Mouse (Mus musculus): ENCODE results near the gene Kansl2. TPM values are rescaled to one million over a fixed set of nuclear protein-coding genes. Genes with fewer than 3 reads are reported as not detected.

The Kansl2 gene
- polyA plus RNA-seq, 1 experiment from 2014 or later = 90.6 TPM

DNA sequence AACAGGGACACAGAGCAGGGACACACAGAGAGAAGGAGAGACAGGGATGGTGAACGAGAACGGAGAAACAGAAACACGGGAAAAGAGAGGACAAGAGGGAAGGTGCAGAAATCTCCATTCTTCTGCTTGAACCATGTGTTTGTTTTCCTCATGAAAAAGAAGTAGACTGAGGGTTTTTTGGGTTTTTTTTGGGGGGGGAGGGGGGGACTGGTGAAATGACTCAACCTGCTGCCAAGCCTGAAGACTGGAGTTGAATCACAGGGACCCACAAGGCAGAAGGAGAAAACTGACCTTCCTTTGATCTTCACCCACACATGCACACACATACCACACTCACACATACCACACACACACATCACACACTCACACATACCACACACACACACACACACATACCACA is 30.7 kb downstream of the Kansl2 start:
- Histone ChIP-seq H3K27me3 (ENCODE audit: control insufficient read depth, insufficient read depth, low read length) (no peaks in the 10 kb centered on the region), H3K4me2 (replicated peaks; ENCODE audit: low read depth, low read length) (no peak overlapping the region), H3K4me1 (ENCODE audit: control insufficient read depth, insufficient read depth, low read length) (no peaks in the 10 kb centered on the region), H3K4me3 (ENCODE audit: low read depth, low read length) (no peak overlapping the region), H3K9ac (replicated peaks; ENCODE audit: low read depth, low read length) (no peak overlapping the region), H3K9me3 (ENCODE audit: control insufficient read depth, low read depth, low read length) (no peaks in the 10 kb centered on the region), H3K27ac (ENCODE audit: low read length) (no peak overlapping the region), H3K36me3 (ENCODE audit: control insufficient read depth, insufficient read depth, low read length) (no peaks in the 10 kb centered on the region)
- WGBS = 73% methylated on average over 3 of the region's 3 CpGs
- ATAC-seq (ENCODE audit: insufficient number of reproducible peaks, insufficient read depth, low FRiP score, low read depth) = no peak

DNA sequence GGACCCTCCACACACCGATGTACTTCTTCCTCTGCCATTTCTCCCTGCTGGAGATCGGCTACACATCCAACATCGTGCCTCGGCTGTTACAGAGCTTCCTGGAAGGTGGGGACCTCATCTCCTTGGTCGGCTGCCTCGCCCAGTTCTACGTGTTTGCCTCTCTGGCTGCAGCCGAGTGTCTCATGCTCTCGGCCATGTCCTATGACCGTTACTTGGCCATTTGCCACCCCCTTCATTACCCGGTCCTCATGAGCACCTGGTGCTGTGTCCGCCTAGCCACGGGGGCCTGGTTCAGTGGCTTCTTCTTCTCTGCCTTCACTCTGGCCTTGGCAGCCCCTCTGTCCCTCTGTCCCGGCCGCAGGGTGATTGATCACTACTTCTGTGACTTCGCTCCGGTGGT is 36.4 kb downstream of the Kansl2 start:
- Histone ChIP-seq H3K9ac (replicated peaks; ENCODE audit: low read depth, low read length) (no peak overlapping the region), H3K27me3 (ENCODE audit: control insufficient read depth, insufficient read depth, low read length) (no peaks in the 10 kb centered on the region), H3K27ac (ENCODE audit: low read length) (no peak overlapping the region), H3K4me1 (ENCODE audit: control insufficient read depth, insufficient read depth, low read length) (no peaks in the 10 kb centered on the region), H3K4me3 (ENCODE audit: low read depth, low read length) (no peak overlapping the region), H3K4me2 (replicated peaks; ENCODE audit: low read depth, low read length) (no peak overlapping the region), H3K9me3 (ENCODE audit: control insufficient read depth, low read depth, low read length) (no peaks in the 10 kb centered on the region), H3K36me3 (ENCODE audit: control insufficient read depth, insufficient read depth, low read length) (no peaks in the 10 kb centered on the region)
- no peak for ATAC-seq (ENCODE audit: insufficient number of reproducible peaks, insufficient read depth, low FRiP score, low read depth)
- 83% methylated on average over 17 of the region's 17 CpGs for WGBS

DNA sequence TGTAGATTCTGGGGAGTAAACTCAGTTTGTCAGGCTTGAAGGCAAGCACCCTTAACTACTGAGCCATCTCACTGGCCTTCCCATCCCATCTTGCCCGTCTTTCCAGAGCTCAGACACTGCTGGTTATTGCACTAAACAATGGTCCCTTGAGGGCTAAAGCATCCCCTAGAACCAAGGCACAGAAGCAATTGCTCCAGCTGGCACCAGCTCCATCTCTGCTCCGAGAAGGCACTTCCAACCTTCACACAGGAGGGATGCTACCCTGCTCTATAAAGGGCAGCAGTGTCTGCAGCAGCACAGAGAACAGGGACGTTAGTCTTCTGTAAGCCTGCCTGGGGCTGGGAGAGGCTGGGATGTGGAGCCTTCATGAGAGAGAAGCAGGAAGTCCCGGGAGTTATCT is 42.0 kb downstream of the Kansl2 start, which contains the start of gene Olfr279:
Gene Olfr279, plus strand, starts transcription at position 301 of the 400 bp plus-strand sequence.
- H3K9me3 ChIP-seq (ENCODE audit: control insufficient read depth, low read depth, low read length) = no peaks in the 10 kb centered on the region
- no peak for ATAC-seq (ENCODE audit: insufficient number of reproducible peaks, insufficient read depth, low FRiP score, low read depth)
- no peak within 1 kb of the TSS for H3K27ac ChIP-seq (ENCODE audit: low read length)
- WGBS = 60% methylated on average over 4 of the region's 4 CpGs
- no peaks in the 10 kb centered on the region for H3K27me3 ChIP-seq (ENCODE audit: control insufficient read depth, insufficient read depth, low read length)
- H3K4me1 ChIP-seq (ENCODE audit: control insufficient read depth, insufficient read depth, low read length) = no peaks in the 10 kb centered on the region
- no peak within 1 kb of the TSS for H3K4me3 ChIP-seq (ENCODE audit: low read depth, low read length)
- no peak within 1 kb of the TSS for H3K9ac ChIP-seq (replicated peaks; ENCODE audit: low read depth, low read length)
- H3K4me2 ChIP-seq (replicated peaks; ENCODE audit: low read depth, low read length) = no peak within 1 kb of the TSS
- no peaks in the 10 kb centered on the region for H3K36me3 ChIP-seq (ENCODE audit: control insufficient read depth, insufficient read depth, low read length)

DNA sequence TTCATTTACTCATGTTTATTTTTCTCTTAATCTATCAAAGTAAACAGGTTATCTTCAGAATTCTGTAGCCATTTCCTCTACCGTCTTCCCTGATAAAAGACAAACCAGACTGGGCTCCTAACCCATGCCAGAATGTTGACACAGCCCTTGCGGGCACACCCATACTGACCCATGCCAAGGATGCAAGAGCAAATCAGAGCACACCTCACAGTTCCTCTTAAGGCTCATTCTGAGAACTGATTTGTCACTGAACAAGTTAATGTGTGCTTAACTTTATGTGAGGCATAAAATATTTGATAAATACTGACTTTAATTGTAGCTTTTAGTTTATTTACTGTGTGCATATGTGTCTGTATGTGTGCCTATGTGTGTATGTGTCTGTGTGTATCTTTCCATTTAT is 42.7 kb downstream of the Kansl2 start:
- Histone ChIP-seq H3K4me2 (replicated peaks; ENCODE audit: low read depth, low read length) (no peak overlapping the region), H3K9me3 (ENCODE audit: control insufficient read depth, low read depth, low read length) (no peaks in the 10 kb centered on the region), H3K4me1 (ENCODE audit: control insufficient read depth, insufficient read depth, low read length) (no peaks in the 10 kb centered on the region), H3K4me3 (ENCODE audit: low read depth, low read length) (no peak overlapping the region), H3K9ac (replicated peaks; ENCODE audit: low read depth, low read length) (no peak overlapping the region), H3K27ac (ENCODE audit: low read length) (no peak overlapping the region), H3K36me3 (ENCODE audit: control insufficient read depth, insufficient read depth, low read length) (no peaks in the 10 kb centered on the region), H3K27me3 (ENCODE audit: control insufficient read depth, insufficient read depth, low read length) (no peaks in the 10 kb centered on the region)
- WGBS = 53% methylated on average over 2 of the region's 2 CpGs
- ATAC-seq (ENCODE audit: insufficient number of reproducible peaks, insufficient read depth, low FRiP score, low read depth) = no peak

DNA sequence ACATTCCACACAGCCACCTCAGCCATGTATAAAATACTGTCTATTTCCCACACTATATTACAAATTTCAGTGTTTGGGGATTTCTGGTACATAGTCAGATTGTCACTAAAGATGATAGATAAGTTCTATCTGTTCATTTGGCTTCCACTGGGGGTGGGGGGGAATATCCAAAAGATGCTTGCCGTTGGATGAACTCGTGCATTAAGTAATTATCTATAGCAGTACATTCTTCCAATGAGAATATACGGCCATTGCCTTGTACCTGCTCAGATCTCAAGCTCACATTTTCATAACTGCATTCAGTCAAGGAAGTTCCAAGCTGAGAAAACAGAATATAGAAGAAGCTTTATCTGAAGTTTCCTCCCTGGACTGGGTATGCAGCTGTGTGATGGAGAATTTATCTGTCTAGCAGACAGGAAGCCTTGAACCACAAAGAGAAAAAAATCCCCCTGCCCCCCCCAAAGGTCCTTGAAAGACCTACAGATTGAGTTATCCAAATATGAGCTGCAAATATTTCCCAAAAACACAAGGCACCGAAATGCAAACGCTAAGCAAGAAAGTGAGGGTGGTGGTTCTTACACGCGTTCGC is 47.5 kb downstream of the Kansl2 start:
- Histone ChIP-seq H3K4me2 (replicated peaks; ENCODE audit: low read depth, low read length) (no peak overlapping the region), H3K9me3 (ENCODE audit: control insufficient read depth, low read depth, low read length) (no peaks in the 10 kb centered on the region), H3K4me1 (ENCODE audit: control insufficient read depth, insufficient read depth, low read length) (no peaks in the 10 kb centered on the region), H3K4me3 (ENCODE audit: low read depth, low read length) (no peak overlapping the region), H3K27ac (ENCODE audit: low read length) (no peak overlapping the region), H3K36me3 (ENCODE audit: control insufficient read depth, insufficient read depth, low read length) (no peaks in the 10 kb centered on the region), H3K9ac (replicated peaks; ENCODE audit: low read depth, low read length) (no peak overlapping the region), H3K27me3 (ENCODE audit: control insufficient read depth, insufficient read depth, low read length) (no peaks in the 10 kb centered on the region)
- WGBS = 92% methylated on average over 8 of the region's 8 CpGs
- ATAC-seq (ENCODE audit: insufficient number of reproducible peaks, insufficient read depth, low FRiP score, low read depth) = no peak

DNA sequence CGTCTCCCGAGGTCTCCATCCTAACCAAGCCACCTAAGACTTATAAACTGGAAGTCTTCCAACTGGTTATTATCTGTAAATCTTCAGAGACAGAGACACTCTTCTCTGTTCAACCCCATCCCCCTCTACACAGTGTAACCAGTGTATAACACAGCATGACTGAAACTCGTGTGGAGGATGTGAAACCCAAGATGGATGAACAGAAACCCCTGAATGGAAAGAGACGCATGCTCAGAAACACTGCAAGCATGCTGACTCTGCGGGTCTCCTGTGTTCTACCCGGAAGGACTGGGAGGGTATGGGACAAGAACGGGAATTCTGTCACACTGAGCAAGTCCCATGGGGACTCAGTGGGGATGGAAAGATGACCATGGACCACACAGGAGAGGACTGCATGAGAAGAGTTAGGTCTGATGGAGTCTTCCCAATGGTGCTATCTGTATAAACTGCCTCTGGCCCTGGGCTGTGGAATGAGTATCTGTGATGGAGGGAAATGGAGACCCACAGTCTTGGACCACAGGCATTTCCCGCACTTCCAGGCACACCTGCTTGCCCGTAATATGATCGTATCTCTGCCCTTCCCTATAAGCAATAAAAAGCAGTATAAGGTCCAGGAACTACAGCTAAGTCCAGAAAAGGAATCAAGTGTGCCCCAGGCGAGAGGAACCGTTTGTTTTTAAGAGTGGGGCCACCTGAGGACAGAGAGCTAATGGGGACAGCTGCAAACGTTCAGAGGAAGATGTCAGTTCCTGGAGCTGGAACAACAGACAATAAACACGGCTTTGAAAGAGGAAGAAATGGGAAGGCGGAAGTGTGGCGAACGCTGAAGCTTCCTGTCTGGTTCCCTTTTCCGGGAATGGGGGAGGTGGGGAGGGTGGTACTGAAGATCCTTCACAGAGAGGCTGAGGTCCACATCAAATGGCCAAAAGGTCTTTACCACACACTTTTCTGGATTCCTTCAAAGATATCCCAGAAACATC is 49.9 kb downstream of the Kansl2 start:
- no peaks in the 10 kb centered on the region for H3K9me3 ChIP-seq (ENCODE audit: control insufficient read depth, low read depth, low read length)
- H3K4me3 ChIP-seq (ENCODE audit: low read depth, low read length) = no peak overlapping the region
- H3K27ac ChIP-seq (ENCODE audit: low read length) = peak overlapping the region; percentile 39; the same call in 1 of the 2 replicates
- no peaks in the 10 kb centered on the region for H3K36me3 ChIP-seq (ENCODE audit: control insufficient read depth, insufficient read depth, low read length)
- H3K9ac ChIP-seq (replicated peaks; ENCODE audit: low read depth, low read length) = no peak overlapping the region
- no peak overlapping the region for H3K4me2 ChIP-seq (replicated peaks; ENCODE audit: low read depth, low read length)
- WGBS = 55% methylated on average over 18 of the region's 18 CpGs
- no peak for ATAC-seq (ENCODE audit: insufficient number of reproducible peaks, insufficient read depth, low FRiP score, low read depth)
- no peaks in the 10 kb centered on the region for H3K4me1 ChIP-seq (ENCODE audit: control insufficient read depth, insufficient read depth, low read length)
- H3K27me3 ChIP-seq (ENCODE audit: control insufficient read depth, insufficient read depth, low read length) = no peaks in the 10 kb centered on the region

DNA sequence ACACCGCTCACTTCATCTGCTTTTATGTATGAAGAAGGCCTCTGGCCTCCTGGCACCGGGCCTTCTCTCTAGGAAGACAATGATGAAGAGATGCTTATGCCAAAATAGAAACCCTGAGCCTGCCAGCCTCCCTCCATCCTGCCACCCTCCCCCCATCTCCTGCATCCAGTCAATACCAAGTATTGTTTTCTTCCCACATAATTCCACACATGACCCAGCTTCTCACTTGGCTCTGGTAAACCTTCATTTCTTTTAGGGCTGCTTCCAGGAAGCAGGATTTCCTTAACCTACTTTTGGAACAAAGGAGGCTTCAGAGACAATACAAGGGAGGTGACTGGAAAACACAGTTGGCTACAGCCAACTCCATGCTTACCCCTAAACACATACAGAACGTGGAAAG is 51.4 kb downstream of the Kansl2 start, which contains the start of gene Lalba:
Gene Lalba, minus strand, starts transcription at position 21 of the 400 bp plus-strand sequence.
- Histone ChIP-seq H3K4me1 (ENCODE audit: control insufficient read depth, insufficient read depth, low read length) (no peaks in the 10 kb centered on the region), H3K27ac (ENCODE audit: low read length) (no peak within 1 kb of the TSS), H3K36me3 (ENCODE audit: control insufficient read depth, insufficient read depth, low read length) (no peaks in the 10 kb centered on the region), H3K9ac (replicated peaks; ENCODE audit: low read depth, low read length) (no peak within 1 kb of the TSS), H3K27me3 (ENCODE audit: control insufficient read depth, insufficient read depth, low read length) (no peaks in the 10 kb centered on the region), H3K9me3 (ENCODE audit: control insufficient read depth, low read depth, low read length) (no peaks in the 10 kb centered on the region), H3K4me2 (replicated peaks; ENCODE audit: low read depth, low read length) (no peak within 1 kb of the TSS), H3K4me3 (ENCODE audit: low read depth, low read length) (no peak within 1 kb of the TSS)
- WGBS = 49% methylated on average over 3 of the region's 3 CpGs
- ATAC-seq (ENCODE audit: insufficient number of reproducible peaks, insufficient read depth, low FRiP score, low read depth) = no peak

DNA sequence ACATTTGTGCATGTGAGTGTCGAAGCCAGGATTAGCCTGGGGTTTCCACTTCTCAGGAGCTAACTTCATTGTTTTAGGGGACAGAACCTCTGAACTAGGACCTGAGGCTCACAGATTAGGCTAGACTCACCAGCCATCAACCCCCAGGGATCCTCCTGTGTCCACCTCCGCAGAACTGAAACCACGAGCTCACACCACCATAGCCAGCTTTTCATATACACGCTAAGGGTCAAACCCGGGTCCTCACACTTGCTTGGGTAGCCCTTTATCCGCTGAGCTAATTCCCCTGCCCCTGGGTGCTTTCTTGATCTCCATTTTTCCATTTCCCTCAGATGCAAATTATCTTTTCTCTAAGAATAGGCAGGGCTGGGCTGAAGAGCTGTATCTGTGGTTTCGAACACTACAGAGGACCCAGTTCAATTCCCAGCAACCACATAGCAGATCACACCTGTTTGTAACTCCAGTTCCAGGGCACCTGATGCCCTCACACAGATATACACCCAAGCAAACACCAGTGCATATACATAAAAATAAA is 54.4 kb downstream of the Kansl2 start:
- Histone ChIP-seq H3K27me3 (ENCODE audit: control insufficient read depth, insufficient read depth, low read length) (no peaks in the 10 kb centered on the region), H3K9ac (replicated peaks; ENCODE audit: low read depth, low read length) (no peak overlapping the region), H3K36me3 (ENCODE audit: control insufficient read depth, insufficient read depth, low read length) (no peaks in the 10 kb centered on the region), H3K27ac (ENCODE audit: low read length) (no peak overlapping the region), H3K4me2 (replicated peaks; ENCODE audit: low read depth, low read length) (no peak overlapping the region), H3K9me3 (ENCODE audit: control insufficient read depth, low read depth, low read length) (no peaks in the 10 kb centered on the region), H3K4me1 (ENCODE audit: control insufficient read depth, insufficient read depth, low read length) (no peaks in the 10 kb centered on the region), H3K4me3 (ENCODE audit: low read depth, low read length) (no peak overlapping the region)
- ATAC-seq (ENCODE audit: insufficient number of reproducible peaks, insufficient read depth, low FRiP score, low read depth) = no peak
- WGBS = 73% methylated on average over 7 of the region's 7 CpGs
